Mouse (Mus musculus) kidney, postnatal 10 days (tissue): ENCODE results near the gene 3110021N24Rik.
A peak's percentile ranks its signal among the peaks of the same experiment; 100 is the strongest.
"Not testable (repeated sequence)": the region's sequence is repeated elsewhere in the genome, so short reads cannot be mapped to it uniquely, and the experiment has no call there.

Experiments used
- DNase-seq: peaks from one replicate; pipeline ENCODE4 v3.0.0; 2021; ENCODE audit warnings: mixed read lengths

3110021N24Rik gene

DNA sequence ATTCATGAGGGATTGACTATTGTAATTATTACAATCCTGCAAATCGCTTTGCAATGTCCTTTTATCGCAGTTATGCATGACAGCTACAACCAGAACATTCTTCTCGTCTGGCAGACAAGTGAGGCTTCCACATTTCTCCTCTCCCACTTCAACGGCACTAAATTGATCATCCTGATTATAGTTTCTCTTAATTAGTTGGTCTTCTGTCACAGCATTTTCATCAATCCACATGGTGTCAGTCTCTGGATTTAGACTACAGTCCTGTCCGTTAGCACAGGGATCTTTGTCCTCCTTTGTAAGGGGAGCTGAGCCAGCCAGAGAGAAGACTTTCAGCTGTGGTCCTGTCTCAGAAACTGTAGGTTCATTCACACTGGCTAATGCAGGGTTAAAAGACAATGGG is at the start of gene 3110021N24Rik:
Gene 3110021N24Rik, plus strand, starts transcription at position 301 of the 400 bp plus-strand sequence.
- no peak for DNase-seq

DNA sequence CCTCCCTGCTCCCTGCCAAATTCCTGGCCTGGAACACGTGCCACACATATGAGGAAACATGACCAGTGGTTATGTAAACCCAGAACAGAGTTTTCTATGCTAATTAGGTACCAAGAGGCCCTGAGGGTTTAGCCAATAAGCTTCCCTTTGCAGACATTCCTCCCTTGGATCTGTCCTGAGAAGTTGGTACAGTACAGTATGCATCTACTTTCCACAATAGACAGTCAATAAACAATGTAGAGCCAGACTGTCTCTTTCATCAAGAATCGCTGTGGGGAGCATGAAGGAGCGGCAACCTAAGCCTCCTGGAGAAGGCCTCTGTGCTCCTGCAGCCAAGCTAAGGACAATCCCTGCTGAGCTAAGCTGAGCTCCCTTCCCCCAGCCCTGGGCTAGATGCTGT is 33.3 kb upstream of the 3110021N24Rik start:
- no peak for DNase-seq

DNA sequence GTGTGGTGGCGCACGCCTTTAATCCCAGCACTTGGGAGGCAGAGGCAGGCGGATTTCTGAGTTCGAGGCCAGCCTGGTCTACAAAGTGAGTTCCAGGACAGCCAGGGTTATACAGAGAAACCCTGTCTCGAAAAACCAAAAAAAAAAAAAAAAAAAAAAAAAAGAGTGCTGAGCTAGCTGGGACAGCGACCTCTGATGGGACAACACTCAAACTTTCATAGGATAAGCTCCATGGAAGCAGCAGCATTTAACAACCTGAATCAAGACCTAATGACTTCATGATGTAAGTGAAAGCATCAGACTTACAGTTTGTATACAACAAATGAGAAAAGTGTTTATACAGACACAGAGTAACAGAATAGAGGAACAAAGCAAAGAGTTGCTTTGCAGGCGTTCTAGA is 32.4 kb upstream of the 3110021N24Rik start:
- DNase-seq: not testable (repeated sequence)

DNA sequence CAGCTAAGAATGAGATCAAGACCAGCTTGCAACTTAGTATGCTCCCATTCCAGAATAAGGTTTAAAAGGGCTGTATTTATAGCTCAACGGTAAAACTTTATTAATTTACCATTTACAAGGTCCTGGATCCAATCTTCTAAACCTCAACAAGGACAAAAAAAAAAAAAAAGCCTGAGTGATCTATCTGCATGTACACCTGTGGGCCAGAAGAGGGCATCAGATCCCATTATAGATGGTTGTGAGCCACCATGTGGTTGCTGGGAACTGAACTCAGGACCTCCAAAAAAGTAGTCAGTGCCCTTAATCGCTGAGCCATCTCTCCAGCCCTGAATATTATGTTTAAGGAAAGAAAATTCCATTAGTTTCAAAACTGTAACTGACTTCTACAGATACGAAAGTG is 29.0 kb upstream of the 3110021N24Rik start:
- no peak for DNase-seq

DNA sequence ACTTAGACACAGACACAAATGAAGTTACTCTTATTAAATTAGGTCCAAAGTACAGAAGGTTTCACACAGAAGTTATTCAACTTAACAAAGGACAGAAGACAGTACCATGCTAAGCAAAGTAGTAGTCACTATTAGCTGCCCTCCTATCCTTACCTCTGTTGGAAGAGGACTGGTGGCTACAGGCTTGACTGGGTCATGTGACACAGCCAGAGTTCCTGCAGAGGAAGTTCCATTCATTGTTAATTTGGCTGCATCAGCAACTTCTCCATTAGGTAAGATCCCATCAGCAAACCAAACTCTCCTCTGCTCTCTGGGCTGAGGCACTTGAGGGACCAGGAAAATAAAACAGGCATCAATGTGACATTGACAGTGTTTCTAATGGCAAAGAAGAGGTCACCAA is 28.0 kb upstream of the 3110021N24Rik start:
- DNase-seq: no peak

DNA sequence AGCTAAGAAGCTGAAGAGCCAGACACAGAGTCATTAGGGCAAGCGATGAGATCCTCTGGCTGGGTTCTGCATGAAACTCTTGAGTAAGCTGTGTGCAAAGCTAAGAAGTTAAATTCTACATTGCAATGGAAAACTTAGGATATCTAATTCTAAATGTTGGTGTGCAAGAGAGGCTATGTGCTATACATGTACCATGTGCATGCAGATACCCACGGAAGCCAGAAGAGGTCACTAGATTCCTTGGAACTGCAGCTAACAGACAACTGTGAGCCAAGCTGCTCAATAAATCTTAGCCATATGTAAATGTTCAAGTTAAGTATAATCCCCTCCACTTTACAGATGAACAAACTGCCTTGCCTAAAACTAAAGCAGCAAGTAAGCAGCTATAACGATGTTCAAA is 22.5 kb upstream of the 3110021N24Rik start:
- peak; percentile 50 for DNase-seq

DNA sequence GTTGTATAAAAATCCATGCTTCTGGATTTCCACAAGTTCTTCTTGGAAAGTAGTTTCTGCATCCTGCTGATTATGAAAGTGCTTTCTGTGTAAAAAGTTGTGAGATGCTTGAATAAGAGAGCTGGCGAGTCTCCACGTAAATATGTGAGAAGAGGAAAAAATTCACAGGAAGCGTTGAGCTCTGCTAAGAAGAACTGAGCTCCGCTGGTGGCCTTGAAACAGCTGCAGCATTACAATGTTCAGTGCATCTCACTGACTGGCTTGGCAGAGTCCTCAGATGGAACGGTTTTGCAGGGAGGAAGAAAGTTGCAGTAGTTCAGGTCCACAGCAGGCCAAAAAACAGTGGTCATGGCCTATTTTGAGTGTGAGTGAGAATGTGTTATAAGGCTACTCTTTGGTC is 11.2 kb upstream of the 3110021N24Rik start:
- DNase-seq: peak; percentile 34

DNA sequence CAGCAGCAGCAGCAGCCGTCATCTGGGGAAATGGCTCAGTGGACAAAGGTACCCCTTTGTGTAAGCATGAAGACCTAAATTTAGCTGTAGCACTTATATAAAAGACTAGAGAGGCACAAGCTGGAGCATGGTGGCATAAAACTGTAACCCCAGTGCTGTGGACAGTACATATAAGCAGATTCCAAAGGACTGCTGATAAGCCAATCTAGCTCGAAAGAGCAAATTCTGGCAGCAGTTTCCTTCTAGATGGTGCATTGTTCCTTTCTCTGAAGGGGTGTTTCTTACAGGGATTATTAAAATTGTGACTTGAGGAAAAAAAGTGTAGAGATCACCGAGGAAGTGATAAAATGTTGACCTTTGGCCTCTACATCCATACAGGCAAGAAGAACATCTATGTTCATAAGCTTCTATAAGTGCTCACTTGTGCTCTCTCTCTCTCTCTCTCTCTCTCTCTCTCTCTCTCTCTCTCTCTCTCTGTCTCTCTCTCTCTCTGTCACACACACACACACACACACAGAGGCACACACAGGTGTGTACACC is 1.9 kb downstream of the 3110021N24Rik start:
- no peak for DNase-seq

DNA sequence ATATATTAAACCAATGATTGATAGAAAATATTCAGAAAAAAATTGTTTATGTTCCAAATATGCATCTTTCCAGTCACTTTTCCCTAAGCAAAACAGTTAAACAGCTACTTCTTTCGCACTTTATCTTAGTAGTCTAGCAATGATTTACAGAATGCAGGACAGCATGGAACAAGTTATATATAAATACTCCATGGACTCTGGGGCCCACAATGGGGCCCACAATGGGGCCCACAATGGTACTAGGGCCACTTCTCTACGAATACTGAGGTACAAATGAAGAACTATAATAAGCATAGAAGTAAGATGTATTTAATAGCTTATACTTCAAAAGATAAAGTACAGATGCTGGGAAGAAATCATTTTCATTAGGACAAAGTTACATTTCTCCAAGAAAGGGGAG is 4.7 kb downstream of the 3110021N24Rik start:
- no peak for DNase-seq

DNA sequence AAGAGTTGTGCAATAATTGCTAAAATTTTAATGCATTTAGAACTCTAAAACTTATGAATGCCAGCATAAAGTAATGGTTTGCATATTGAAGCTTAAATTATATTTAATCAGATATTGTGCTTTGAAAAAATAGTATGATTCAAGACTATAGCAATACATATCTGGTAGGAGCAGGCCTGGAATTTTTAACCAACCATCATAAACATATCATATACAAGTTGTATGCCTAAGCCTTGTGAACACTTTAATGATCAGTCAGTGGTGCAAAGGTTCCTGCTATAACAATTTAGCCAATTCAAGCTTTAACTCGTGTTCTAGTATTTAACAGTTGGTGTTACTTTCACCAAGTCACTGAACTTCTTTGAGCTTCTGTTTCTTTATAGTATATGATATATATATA is 11.0 kb downstream of the 3110021N24Rik start:
- no peak for DNase-seq

DNA sequence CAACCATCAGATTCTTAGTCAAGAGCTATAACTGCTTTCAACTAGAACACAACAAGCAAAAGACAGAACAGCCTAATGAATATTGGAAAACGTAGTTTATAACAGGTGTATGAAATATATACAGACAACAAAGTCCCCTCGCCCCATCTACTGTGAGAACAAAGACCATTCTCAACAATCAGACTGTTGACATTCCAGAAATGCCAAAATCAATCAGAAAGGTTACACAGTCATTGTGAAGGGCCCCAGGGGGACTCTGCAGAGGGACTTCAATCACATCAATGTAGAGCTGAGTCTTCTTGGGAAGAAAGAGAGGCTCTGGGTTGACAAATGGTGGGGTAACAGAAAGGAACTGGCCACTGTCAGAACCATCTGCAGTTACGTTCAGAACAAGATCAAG is 12.1 kb downstream of the 3110021N24Rik start:
- no peak for DNase-seq

DNA sequence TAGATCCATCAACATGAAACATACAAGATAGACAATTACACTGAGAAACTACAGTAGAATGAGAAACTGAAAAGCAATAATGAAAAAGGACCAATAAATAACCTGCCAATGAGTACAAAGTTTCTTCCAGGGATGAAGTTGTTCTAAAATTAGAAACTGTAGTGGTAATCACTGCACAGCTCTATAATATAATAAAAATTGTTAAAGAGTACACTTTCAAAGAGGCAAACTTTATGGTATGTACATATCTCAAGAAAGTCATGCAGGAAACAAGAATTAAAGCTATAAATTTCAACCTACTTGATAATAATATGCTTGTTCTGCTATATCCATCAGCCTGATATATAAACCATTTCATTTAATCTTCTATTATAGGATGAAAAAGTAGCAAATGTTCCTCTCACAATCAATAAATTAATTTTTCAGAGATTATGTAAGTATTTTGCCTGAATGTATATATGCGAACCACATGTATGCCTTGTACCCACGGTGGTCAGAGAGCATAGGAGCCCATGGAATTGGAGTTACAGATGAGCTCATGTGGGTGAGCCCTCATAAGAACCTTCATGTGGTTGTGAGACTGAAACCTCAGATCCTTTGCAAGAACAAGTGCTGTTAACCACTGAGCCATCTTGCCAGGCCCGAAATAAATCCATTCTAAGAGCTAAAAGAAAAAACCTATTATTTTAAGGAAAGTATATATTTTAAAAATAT is 26.9 kb downstream of the 3110021N24Rik start:
- no peak for DNase-seq

DNA sequence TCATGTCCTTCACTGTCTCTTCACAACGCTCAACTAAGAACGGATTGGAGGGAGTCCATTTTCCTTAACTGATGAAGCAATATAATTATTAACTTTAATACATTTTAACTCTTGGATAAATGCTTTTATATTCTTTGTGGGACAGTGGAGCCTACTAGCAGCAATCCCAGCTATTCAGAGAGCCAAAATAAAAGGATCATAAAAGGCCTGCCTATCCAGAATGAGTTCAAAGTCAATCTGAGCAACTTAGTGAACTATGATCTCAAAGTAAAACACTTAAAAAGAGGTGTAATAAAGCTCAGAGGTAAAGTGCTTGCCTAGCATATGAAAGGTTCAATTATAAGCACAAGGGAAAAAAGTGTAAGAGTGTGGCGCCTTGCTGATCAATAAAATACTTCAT is 40.1 kb downstream of the 3110021N24Rik start:
- DNase-seq: no peak

DNA sequence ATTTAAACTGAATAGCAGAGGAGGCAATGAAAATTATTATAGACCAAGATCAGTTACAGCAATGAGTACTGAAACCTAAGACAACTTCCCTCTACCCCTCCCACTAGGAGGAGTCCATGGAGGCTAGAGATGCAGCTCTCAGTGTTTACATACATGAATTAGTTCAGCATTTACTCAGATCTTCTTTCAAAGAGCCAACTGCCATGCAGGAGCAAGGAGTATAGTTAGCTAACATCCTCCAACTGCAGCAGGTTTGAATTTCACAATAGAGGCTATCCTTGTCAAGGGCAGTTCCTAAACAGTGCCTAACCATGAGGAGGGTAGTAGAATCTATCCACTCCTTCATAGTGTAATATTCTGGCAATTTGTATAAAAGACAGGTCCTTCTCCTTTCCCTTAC is 49.1 kb downstream of the 3110021N24Rik start:
- no peak for DNase-seq

DNA sequence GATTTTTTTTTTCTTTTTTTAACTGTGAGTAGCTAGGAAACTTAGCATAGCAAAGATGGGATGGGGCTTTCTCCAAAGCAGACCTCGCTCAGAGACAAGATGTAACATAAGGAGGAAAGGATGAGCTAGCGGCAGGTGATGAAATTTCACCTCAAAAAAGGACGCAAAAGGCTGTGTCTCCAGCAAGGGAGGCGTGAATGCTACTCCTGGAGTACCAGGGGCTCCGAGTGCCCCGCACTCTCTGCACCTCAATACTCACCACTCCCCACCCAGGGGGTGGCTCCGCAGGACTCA is 60.3 kb downstream of the 3110021N24Rik start:
- DNase-seq: no peak

DNA sequence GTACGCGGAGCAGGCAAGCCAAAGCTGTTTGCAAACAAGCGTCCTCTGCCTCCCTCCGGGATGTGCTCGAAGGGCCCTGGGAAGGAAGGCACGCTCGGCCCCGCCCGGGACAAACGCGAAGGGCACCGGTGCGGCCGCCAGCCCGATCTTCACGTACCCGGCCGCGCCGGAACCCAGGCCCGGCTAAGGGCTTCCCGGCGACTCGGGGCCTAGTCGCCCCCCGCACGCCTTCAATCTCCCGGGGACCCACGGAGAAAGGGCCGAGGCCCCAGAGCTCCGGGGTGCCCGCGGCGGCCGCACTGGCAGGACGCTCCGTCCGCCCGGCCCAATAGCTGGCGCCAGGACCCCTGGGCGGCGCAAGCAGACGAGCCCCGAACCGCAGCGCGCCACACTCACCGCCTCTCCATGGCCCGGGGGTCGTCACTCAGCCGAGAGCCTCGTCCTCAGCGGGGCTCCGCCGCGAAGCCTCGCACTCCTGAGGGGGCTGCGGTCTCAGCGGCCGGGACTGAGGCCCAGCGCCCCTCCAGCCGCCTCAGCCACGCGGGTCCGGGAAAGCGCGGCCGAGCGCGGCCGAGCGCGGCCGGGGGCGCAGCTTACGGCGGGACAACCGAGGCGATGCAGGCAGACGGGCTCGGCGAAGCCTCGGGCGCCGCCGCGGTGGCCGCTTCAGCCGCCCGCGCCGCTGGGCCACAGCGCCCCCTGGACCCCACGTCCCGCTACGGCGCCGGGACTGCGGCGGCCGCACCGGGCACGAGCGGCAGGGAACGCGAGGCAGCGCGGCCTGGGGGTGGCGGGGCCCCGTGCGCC is 60.8 kb downstream of the 3110021N24Rik start, which contains the start of gene Zfyve9:
Gene Zfyve9, minus strand, starts transcription at position 742 of the 807 bp plus-strand sequence.
- DNase-seq: peak; percentile 91

DNA sequence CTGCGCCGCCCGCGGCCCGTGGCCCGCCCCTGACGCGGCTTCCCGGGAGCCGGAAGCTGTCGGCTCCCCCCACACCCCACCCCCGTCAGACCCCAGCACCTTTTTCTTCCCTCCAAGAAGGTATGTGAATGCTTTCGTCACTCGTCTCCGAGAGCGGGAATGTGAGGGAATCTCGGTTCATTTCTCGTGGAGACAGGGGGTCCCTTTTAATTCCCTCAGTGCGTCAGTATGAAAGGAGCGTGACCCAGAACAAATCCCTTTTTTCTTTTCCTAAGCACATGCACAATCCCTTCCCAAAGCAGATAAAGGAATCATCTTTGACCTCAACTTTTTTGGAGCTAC is 61.4 kb downstream of the 3110021N24Rik start:
- no peak for DNase-seq

DNA sequence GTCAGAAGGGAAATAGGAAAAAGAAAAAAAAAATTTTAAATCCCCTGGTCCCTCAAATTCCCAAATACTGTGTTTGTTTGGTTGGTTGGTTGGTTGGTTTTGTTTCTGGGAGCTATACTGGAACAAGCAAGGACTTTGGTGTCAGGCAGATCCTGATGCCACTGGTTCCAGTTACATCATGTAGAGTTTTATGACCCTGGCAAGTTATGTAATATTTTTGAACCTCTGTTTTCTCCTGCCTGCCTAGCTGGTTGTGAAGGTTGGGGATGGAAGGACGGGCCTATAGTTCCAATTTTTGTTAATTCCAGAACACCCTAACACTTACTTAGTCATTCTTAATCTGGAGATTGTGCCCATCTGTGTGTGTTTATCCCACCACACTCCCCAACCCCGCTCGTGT is 62.1 kb downstream of the 3110021N24Rik start:
- DNase-seq: no peak

DNA sequence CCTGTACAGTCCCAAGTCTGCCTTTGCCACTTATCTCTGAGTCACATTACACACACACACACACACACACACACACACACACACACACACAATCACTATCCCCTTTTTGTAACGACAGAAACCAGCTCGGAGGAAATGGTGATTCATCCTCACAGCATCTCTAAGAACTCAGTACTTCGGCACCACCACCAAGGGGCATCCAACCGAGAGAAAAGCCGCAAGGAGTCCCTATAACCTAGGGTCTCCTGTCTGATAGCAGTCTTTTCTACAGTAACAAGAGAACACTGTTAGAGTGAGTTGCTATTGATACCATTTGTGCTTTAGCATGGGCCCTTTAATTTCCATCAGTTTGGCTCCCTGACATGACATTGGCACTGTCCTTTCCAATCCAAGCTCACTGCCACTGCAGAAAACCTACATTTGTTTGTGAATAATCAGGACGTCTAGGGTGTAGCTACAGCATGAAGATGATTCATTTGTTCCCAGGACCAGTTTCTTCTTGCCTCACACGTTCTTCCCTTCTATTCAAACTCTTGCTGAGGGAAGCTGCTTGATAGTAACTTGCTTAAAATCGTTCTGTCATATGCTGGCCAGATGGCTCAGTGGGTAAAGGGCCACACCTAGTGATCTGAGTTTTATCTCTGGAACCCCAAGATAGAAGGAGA is 63.1 kb downstream of the 3110021N24Rik start:
- DNase-seq: no peak

DNA sequence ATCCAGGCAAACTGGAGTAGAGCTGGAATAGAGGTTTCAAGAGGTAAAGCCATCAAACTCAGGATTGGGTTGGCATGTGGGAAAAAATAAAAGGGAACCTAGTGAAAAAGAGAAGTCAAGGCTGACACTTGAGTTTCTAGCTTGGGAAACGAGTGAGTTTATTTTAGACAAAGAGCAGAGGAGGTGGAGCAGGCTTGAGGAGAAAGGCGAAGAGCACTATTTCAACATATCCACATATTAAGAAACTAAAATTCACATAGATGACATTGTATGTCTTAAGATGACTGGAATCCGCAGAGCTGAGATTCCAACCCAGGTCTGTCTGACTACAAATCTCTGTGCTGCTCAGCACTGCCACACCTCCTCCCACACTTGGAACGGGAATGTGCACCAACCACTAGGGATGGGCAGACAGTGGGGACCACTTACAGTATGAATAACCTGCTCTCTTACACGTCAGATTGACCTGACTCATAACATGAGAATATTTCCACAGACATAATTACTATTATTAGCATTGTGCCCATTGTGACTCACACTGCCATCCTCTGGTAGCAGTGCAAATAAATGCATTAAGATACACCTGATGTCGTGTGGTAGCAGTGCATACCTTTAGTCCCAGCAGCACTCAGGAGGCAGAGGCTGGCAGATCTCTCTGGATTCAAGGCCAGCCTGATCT is 69.9 kb downstream of the 3110021N24Rik start:
- DNase-seq: no peak

DNA sequence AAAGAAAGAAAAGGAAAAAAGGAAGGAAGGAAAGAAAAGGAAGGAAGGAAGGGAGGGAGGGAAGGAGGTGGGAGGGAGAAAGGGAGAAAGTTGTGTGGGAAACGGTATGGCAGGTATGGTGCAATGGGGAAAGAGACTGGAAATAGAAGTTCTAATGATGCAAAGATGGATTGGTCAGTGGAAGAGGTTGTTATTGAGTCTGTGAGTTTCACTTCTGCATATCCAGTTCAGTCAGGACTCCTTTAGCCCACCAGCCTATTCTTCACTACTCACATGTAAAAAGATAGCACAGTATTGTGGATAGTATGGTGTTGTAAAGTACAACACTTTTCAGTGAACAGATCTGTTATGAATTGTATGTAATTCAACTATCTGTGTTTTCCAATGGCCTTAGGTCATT is 71.1 kb downstream of the 3110021N24Rik start:
- DNase-seq: no peak

DNA sequence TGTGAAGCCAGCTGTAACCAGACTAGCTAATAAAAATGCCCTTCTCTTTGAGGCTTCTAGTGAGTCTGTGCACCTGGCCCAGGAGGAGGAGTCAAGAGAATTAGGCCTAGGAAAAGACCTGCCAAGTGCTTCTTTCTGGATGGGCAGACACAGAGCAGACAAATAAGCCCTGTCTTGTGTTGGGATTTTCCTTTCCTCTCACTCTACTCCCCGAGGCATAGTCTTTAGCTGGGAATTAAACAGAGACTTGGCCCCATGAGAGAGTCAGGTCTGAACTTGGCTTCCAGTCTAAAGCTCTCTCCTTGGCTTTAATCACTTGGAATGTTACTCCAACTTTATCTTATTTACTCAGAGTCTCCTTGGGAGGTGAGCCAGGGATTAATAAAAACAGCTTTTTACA is 74.5 kb downstream of the 3110021N24Rik start:
- no peak for DNase-seq

DNA sequence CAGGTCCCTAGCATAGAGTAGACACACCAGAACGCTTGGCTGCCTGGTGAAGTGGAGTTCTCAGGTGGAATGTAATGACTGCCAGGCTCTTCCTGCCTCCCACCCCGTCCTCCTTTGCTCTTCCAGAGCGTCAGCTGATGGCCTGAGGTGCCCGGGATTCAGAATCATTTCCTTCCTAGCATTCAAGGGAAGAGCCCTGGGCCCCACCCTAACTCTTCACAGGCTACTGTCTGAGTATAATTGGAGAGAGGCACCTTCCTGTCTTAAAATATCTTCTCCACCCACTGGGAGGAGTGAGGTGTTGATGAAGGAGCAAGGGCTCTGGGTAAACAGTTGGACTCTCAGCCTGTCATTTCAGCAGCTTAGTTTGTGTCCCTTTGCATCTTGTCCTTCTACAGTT is 77.3 kb downstream of the 3110021N24Rik start:
- peak; percentile 29 for DNase-seq
